Mouse (Mus musculus) central nervous system, embryonic 11.5 days (tissue): ENCODE measurements around the gene Ing5. TPM values are rescaled to one million over a fixed set of nuclear protein-coding genes. Genes with fewer than 3 reads are reported as not detected.

Experiments
- polyA plus RNA-seq: library from polyadenylated mRNA; depleted of rRNA; stranded (reverse); fragments of >200 nt; gene quantifications from 2 replicates; pipeline ENCODE4 v1.2.3, GENCODE M21; 2012; rRNA removed

Gene Ing5
- 17.4 and 27.6 TPM in 2 replicates for polyA plus RNA-seq

GRCm38 (mm10) chr1:93803556-93804507 lies at the start of gene Ing5:
Gene Ing5, plus strand, starts transcription at chr1:93803965.

DNA sequence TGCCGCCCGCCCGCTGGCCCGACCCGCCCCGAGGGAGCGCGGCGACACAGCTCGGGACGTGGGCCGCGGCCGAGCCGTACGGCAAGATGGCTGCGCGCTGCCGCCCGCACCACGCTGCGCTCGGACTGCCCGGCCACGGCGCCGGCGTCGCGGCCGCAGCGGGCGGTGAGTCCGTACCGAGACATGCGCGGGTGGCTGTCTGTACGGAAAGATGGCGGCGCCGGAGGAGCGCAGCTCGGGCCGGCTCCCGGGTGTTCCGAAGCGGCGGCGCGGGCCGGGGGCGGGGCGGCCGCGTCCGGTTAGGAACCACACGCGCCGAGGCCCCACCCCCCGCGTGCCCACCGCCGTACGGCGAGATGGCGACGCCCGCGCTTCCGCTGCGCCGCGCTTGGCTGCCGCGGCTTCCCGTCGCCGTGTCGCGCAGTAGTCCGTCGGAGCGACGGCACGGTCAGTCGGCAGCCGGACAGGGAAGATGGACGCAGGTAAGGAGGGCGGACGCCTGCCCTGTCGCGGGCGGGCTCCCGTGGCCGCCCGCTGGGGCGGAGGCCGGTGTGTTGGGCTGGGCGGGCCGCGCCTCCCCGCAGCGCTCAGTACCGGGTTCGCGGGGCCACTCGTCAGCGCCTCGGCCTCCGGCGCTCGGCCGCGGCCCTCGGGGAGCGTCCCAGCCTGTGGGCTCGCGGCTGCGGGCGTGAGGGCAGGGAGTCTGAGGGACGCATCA lies 49.0 kb upstream of the Ing5 start, which contains the start of gene Thap4:
Gene Thap4, minus strand, starts transcription at position 292 of the 718 bp plus-strand sequence.

DNA sequence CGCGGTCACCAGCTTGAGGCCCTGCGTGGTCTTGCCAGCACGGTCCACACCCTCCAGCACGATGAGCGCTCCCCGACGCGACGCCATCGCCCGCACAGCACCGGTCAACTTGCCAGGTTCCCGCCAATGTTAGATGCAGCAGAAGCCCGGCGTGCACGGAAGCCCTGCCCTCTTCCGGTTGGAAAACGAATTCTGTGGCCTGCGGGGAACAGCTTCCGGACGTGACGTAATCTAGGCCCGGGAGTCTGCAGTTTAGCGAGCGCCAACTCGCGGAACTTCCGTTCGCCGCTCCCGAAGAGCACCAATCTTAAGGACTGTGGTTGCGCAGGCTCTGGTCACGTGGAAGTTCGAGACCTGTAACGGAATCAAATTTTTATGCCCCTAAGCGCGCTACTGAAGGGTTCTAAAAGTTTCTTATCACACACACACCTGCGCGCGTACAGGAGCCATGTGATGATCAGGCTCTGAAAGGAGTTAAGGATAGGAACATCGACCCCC lies 2.0 kb upstream of the Ing5 start, which contains the start of gene Dtymk:
Gene Dtymk, minus strand, starts transcription at position 194 of the 498 bp plus-strand sequence.

DNA sequence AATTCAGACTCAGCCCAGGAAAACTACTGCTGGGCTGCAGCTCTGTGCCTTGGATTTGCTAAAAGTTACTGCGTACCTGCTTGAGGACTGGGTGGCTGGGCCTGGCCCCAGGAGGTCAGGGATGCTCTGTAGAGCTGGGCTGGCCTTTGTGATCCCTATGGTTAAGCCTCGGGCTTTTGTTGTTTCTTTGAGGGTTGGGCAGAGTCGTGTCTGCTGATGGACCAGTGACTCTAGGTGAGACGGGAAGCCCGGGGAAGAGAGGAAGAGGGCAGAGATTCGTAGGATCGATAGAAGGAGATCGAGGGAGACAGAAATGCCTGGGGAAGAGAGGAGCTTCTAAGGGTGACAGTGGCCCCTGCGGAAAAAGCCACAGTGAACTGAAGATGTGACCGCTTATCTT lies 20.8 kb downstream of the Ing5 start, which contains the start of gene D2hgdh:
Gene D2hgdh, plus strand, starts transcription at position 301 of the 400 bp plus-strand sequence.

DNA sequence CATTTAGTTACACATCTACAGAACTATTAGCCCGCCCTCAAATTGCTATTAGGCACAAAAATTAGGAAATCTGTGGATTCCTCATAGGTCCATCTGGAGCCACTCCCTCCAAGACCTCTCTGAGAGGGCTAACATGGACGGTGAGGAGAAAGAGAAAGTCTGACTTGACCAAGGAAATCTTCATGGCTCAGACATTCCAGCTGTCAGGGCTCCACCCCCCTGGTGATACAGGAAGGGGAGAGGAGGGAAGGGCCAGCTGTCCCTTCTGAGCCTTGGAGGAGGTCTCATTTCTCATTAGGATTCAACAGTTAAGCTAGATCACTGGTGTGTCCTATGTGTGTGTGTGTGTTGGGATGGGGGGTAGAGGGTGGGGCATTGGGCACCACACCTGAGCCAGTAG lies 57.3 kb downstream of the Ing5 start, which contains the start of gene Gal3st2:
Gene Gal3st2, plus strand, starts transcription at position 259 of the 400 bp plus-strand sequence.

Other genes starting within 250 kb of the Ing5 start
- 199 and 216 TPM in 2 replicates for gene Stk25, start 145.3 kb upstream of the Ing5 start, polyA plus RNA-seq
- gene Bok, start 118.3 kb upstream of the Ing5 start, polyA plus RNA-seq, result 25.8 and 29.7 TPM in 2 replicates
- 71.3 and 72.7 TPM in 2 replicates for gene Atg4b, start 52.5 kb upstream of the Ing5 start, polyA plus RNA-seq
- 35.8 and 41.4 TPM in 2 replicates for gene Thap4, start 49.1 kb upstream of the Ing5 start, polyA plus RNA-seq
- 288 and 293 TPM in 2 replicates for gene Dtymk, start 2.0 kb upstream of the Ing5 start, polyA plus RNA-seq
- gene D2hgdh, start 20.9 kb downstream of the Ing5 start, polyA plus RNA-seq, result 14.8 and 19.2 TPM in 2 replicates
- 0.06 and 0.12 TPM in 2 replicates for gene Gal3st2, start 57.3 kb downstream of the Ing5 start, polyA plus RNA-seq
- gene Gal3st2b, start 114.3 kb downstream of the Ing5 start, polyA plus RNA-seq, result 0.06 TPM in 1 of 2 replicates, not detected in the other
- 0.01 TPM in 1 of 2 replicates, not detected in the other for gene Gal3st2c, start 186.5 kb downstream of the Ing5 start, polyA plus RNA-seq
- not detected in 2 replicates for gene Neu4, start 216.5 kb downstream of the Ing5 start, polyA plus RNA-seq
- 0.05 TPM in 1 of 2 replicates, not detected in the other for gene Pdcd1, start 248.6 kb downstream of the Ing5 start, polyA plus RNA-seq